Mouse (Mus musculus) MEL (cell line): Measurements from ENCODE around the gene Gm498. TPM values are rescaled to one million over a fixed set of nuclear protein-coding genes. Genes with fewer than 3 reads are reported as not detected.

ENCODE experiments used
- DNase-seq: peaks from one replicate; pipeline ENCODE4 v3.0.0; 2011; ENCODE audit warnings: low read depth, low spot score
- H3K27ac ChIP-seq: 2 replicates; pipeline ENCODE4 v1.5.1; 2012; ENCODE audit warnings: low read depth, mild to moderate bottlenecking, control low read depth, low read length, moderate library complexity; ENCODE audit not compliant: control insufficient read depth
- H3K27me3 ChIP-seq, 2 experiments: fragments of 150-350 bp in 1 of 2; sonication (generic) in 1 of 2; 2 replicates each; pipeline ENCODE4 v1.6.1; 2012; ENCODE audit warnings: low read length in 2 of 2, mild to moderate bottlenecking in 2 of 2, improper control_type of control experiment in 1 of 2, moderate library complexity in 1 of 2; ENCODE audit not compliant: insufficient read depth in 2 of 2, control insufficient read depth in 1 of 2
- H3K36me3 ChIP-seq, 2 experiments: 2 replicates each; pipeline ENCODE4 v1.6.1; 2012 to 2014; ENCODE audit warnings: low read length in 2 of 2, improper control_type of control experiment in 1 of 2, inconsistent platforms in 1 of 2, mild to moderate bottlenecking in 1 of 2; ENCODE audit not compliant: insufficient read depth in 2 of 2, control insufficient read depth in 1 of 2
- H3K4me1 ChIP-seq, 2 experiments: fragments of 150-350 bp in 1 of 2; sonication (generic) in 1 of 2; 2 replicates each; pipeline ENCODE4 v1.6.1; 2012; ENCODE audit warnings: low read length in 2 of 2, improper control_type of control experiment in 1 of 2, mild to moderate bottlenecking in 1 of 2; ENCODE audit not compliant: insufficient read depth in 2 of 2, control insufficient read depth in 1 of 2
- H3K4me3 ChIP-seq, 2 experiments: fragments of 150-350 bp in 1 of 2; sonication (generic) in 1 of 2; 2 replicates each; pipeline ENCODE4 v1.5.1; 2012; ENCODE audit warnings: low read depth in 2 of 2, low read length in 2 of 2, mild to moderate bottlenecking in 2 of 2, moderate library complexity in 2 of 2, control low read depth in 1 of 2, improper control_type of control experiment in 1 of 2; ENCODE audit not compliant: control insufficient read depth in 1 of 2, insufficient read depth in 1 of 2
- H3K79me2 ChIP-seq: 2 replicates; pipeline ENCODE4 v1.6.1; 2012; ENCODE audit warnings: mild to moderate bottlenecking, low read length, moderate library complexity; ENCODE audit not compliant: control insufficient read depth, poor library complexity, insufficient read depth
- H3K9ac ChIP-seq: 2 replicates; pipeline ENCODE4 v1.6.1; 2012; ENCODE audit warnings: low read depth, mild to moderate bottlenecking, control low read depth, low read length, moderate library complexity; ENCODE audit not compliant: control insufficient read depth, poor library complexity, severe bottlenecking
- H3K9me3 ChIP-seq: fragments of 150-350 bp; sonication (generic); replicated peaks from 2 replicates; pipeline ENCODE4 v1.6.1; 2012; ENCODE audit warnings: mild to moderate bottlenecking, low read length, improper control_type of control experiment, moderate library complexity; ENCODE audit not compliant: insufficient read depth
- CHD1 ChIP-seq: IDR thresholded peaks from 2 replicates; pipeline ENCODE4 v1.6.1; 2012; ENCODE audit warnings: low read depth, mild to moderate bottlenecking, inconsistent platforms, low read length, improper control_type of control experiment
- GABPA ChIP-seq: IDR thresholded peaks from 2 replicates; pipeline ENCODE4 v1.6.1; 2012; ENCODE audit warnings: low read depth, mild to moderate bottlenecking, inconsistent platforms, low read length, improper control_type of control experiment, moderate library complexity
- HCFC1 ChIP-seq: IDR thresholded peaks from 2 replicates; pipeline ENCODE4 v1.6.1; 2012; ENCODE audit warnings: low read depth, mild to moderate bottlenecking, inconsistent platforms, low read length, improper control_type of control experiment, moderate library complexity
- JUND ChIP-seq: IDR thresholded peaks from 2 replicates; pipeline ENCODE4 v1.6.1; 2011; ENCODE audit warnings: low read depth, mild to moderate bottlenecking, improper control_type of control experiment, low read length
- KAT2A ChIP-seq: conservative IDR thresholded peaks from 2 replicates; pipeline ENCODE4 v1.6.1; 2012; ENCODE audit warnings: low read depth, low read length, improper control_type of control experiment, inconsistent platforms
- MAX ChIP-seq: IDR thresholded peaks from 2 replicates; pipeline ENCODE4 v1.6.1; 2011; ENCODE audit warnings: low read length, improper control_type of control experiment
- NELFE ChIP-seq: IDR thresholded peaks from 2 replicates; pipeline ENCODE4 v1.6.1; 2011; ENCODE audit warnings: low read depth, low read length, improper control_type of control experiment
- POLR2AphosphoS5 ChIP-seq: IDR thresholded peaks from 2 replicates; pipeline ENCODE4 v1.6.1; 2012; ENCODE audit warnings: low read depth, borderline replicate concordance, mild to moderate bottlenecking, inconsistent platforms, low read length, moderate library complexity, mixed read lengths
- RAD21 ChIP-seq: IDR thresholded peaks from 2 replicates; pipeline ENCODE4 v1.6.1; 2011; ENCODE audit warnings: mild to moderate bottlenecking, low read depth, low read length, improper control_type of control experiment
- SIN3A ChIP-seq: IDR thresholded peaks from 2 replicates; pipeline ENCODE4 v1.6.1; 2012; ENCODE audit warnings: low read length, improper control_type of control experiment, inconsistent platforms
- TCF12 ChIP-seq: IDR thresholded peaks from 2 replicates; pipeline ENCODE4 v1.6.1; 2014; ENCODE audit warnings: low read depth, mild to moderate bottlenecking, inconsistent platforms, low read length, improper control_type of control experiment, moderate library complexity
- ZC3H11A ChIP-seq: IDR thresholded peaks from 2 replicates; pipeline ENCODE4 v1.6.1; 2012; ENCODE audit warnings: low read depth, mild to moderate bottlenecking, inconsistent platforms, low read length, improper control_type of control experiment
- ZKSCAN1 ChIP-seq: IDR thresholded peaks from 2 replicates; pipeline ENCODE4 v1.6.1; 2012; ENCODE audit warnings: low read depth, mild to moderate bottlenecking, inconsistent platforms, low read length, improper control_type of control experiment, moderate library complexity
- ZMIZ1 ChIP-seq: IDR thresholded peaks from 2 replicates; pipeline ENCODE4 v1.6.1; 2012; ENCODE audit warnings: low read depth, mild to moderate bottlenecking, inconsistent platforms, low read length, improper control_type of control experiment, moderate library complexity
- ZNF384 ChIP-seq: IDR thresholded peaks from 2 replicates; pipeline ENCODE4 v1.6.1; 2012; ENCODE audit warnings: low read depth, mild to moderate bottlenecking, inconsistent platforms, low read length, improper control_type of control experiment
- polyA plus RNA-seq, 2 experiments: library from polyadenylated mRNA; stranded (reverse) in 1 of 2; unstranded in 1 of 2; fragments of >175 nt in 1 of 2; fragments of >200 nt in 1 of 2; gene quantifications; 2 replicates each; pipeline versions ENCODE4 v1.2.1 to v1.2.4; 2012; ENCODE audit warnings: low replicate concordance in 2 of 2, low read depth in 1 of 2; ENCODE audit not compliant: insufficient read length in 2 of 2, insufficient read depth in 1 of 2, missing spikeins in 1 of 2
- total RNA-seq: library from RNA; depleted of rRNA; stranded (reverse); fragments of 300-350 nt; gene quantifications from 2 replicates; pipeline ENCODE4 v1.2.3, GENCODE M21; 2012

Gm498 gene
- total and polyA plus RNA-seq, 3 experiments: not detected

DNA sequence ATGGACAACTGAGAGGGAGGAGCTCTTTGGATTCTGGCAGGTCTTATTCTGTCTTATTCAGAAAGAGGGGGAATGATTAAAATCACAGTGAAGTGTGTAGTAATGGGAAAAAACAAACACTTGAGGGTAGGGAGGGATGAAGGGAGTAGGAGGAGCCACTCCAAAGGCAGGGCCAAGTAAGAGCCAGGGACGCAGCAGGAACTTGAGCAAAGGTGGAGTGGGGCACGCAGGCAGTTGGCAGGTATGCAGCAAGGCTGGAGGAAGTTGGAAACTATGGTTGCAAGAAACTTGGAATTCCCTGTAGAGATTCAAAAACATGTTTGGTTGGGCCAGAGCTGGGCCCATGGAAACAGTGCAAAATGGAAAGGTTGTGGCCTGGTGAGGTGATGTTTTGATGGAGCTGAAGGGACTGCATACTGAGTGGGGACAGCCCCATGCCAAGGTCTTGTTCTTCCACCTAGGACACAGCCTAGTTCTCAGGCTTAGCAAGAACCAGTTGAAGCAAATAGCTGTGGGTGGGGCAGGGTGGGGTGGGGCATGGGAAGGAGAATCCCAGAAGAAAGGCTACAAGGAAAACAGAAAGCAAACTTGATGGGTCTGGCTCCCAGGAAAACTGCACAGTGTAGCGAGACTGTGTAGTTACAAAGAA lies 52.5 kb downstream of the Gm498 start:
- no peak overlapping the region for H3K9ac ChIP-seq
- DNase-seq: no peak
- no peaks in the 10 kb centered on the region for H3K27me3 ChIP-seq
- H3K4me3 ChIP-seq: no peak overlapping the region
- no peaks in the 10 kb centered on the region for H3K79me2 ChIP-seq
- no peak overlapping the region for H3K27ac ChIP-seq
- TF ChIP-seq CHD1: no peak
- TF ChIP-seq ZMIZ1: no peak
- TF ChIP-seq NELFE: no peak
- TF ChIP-seq MAX: no peak
- no peak for TF ChIP-seq POLR2AphosphoS5
- no peak for TF ChIP-seq HCFC1
- TF ChIP-seq, all 39 proteins: peak for 0
- H3K4me1 ChIP-seq: no peaks in the 10 kb centered on the region
- no peaks in the 10 kb centered on the region for H3K36me3 ChIP-seq
- H3K9me3 ChIP-seq: no peaks in the 10 kb centered on the region

DNA sequence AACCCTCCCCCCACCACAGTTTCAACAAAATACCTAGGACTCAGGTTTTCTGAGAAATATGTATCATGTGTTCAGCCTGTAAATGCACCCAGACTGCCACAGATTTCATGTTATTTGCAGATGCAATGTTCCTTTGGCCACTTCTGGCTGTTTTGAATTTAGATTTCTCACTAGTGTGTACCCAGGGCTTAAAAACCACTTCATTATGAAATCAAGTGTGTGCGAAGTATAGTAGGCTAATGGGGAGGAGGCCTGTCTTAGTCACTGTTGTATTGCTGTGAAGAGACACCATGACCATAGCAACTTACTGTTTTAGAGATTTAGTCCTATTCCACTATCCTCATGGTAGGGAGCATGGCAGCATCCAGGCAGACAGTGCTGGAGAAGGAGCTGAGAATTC lies 63.3 kb downstream of the Gm498 start:
- Histone ChIP-seq H3K4me1 (no peaks in the 10 kb centered on the region), H3K9me3 (no peaks in the 10 kb centered on the region), H3K9ac (no peak overlapping the region), H3K4me3 (no peak overlapping the region), H3K27ac (no peak overlapping the region), H3K27me3 (no peaks in the 10 kb centered on the region), H3K79me2 (no peaks in the 10 kb centered on the region), H3K36me3 (no peaks in the 10 kb centered on the region)
- TF ChIP-seq ZMIZ1 (no peak), ZKSCAN1 (no peak), ZNF384 (no peak), TCF12 (no peak), CHD1 (no peak)
- DNase-seq: no peak

DNA sequence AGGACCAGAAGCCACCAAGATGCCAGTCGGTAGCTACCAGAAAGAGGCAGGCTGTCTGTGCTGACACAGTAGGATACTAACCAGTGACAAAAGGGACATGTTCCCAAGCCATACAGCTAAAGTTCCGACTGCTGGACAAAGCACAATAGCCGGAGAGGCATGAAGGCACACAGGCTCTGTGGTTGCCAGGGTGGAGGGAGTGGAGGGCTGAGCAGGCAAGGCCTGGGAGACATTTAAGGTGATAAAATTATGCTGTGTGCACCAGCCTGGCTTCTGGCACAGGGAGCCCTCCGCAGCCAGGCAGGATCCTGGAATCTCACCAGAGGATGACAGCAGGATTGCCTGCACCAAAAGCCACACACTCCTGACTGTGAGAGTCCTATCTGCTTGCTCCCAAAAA lies 72.0 kb downstream of the Gm498 start:
- Histone ChIP-seq H3K79me2 (no peaks in the 10 kb centered on the region), H3K9ac (no peak overlapping the region), H3K27ac (no peak overlapping the region), H3K9me3 (no peaks in the 10 kb centered on the region), H3K4me3 (no peak overlapping the region), H3K27me3 (no peaks in the 10 kb centered on the region), H3K4me1 (no peaks in the 10 kb centered on the region), H3K36me3 (no peaks in the 10 kb centered on the region)
- no peak for DNase-seq
- TF ChIP-seq ZC3H11A (no peak), RAD21 (no peak), ZNF384 (no peak), KAT2A (no peak), GABPA (no peak), JUND (no peak), SIN3A (no peak)
